Mouse (Mus musculus): Measurements from ENCODE around the gene Faf1. TPM values are rescaled to one million over a fixed set of nuclear protein-coding genes. Genes with fewer than 3 reads are reported as not detected.

The Faf1 gene
- polyA plus RNA-seq, 1 experiment from 2014 or later: 17.9 TPM

- WGBS: 87% methylated on average over 3 of the region's 3 CpGs
- Histone ChIP-seq H3K36me3 (ENCODE audit: insufficient read depth, low read length) (no peaks in the 10 kb centered on the region), H3K27ac (ENCODE audit: low read length) (no peak overlapping the region), H3K9ac (replicated peaks; ENCODE audit: low read depth) (no peak overlapping the region), H3K27me3 (replicated peaks; ENCODE audit: insufficient read depth, low read length) (no peaks in the 10 kb centered on the region), H3K4me2 (replicated peaks; ENCODE audit: low read depth, low read length) (no peak overlapping the region), H3K4me3 (ENCODE audit: low read depth, low read length) (no peak overlapping the region), H3K4me1 (ENCODE audit: insufficient read depth, low read depth, low read length) (no peaks in the 10 kb centered on the region), H3K9me3 (ENCODE audit: low read length) (no peaks in the 10 kb centered on the region)
- TF ChIP-seq EP300 (IDR thresholded peaks at IDR 0.05) (no peak), CTCF (IDR thresholded peaks at IDR 0.05) (no peak)
- DNase-seq (ENCODE audit: low spot score) (no peak), ATAC-seq (no peak)
Observed at GRCm38 (mm10) chr4:109949307-109949706, 272.9 kb downstream of the Faf1 start.

- TF ChIP-seq EP300 (IDR thresholded peaks at IDR 0.05) (no peak), CTCF (IDR thresholded peaks at IDR 0.05) (no peak)
- Histone ChIP-seq H3K9ac (replicated peaks; ENCODE audit: low read depth) (no peak overlapping the region), H3K4me2 (replicated peaks; ENCODE audit: low read depth, low read length) (no peak overlapping the region), H3K4me1 (ENCODE audit: insufficient read depth, low read depth, low read length) (no peaks in the 10 kb centered on the region), H3K27ac (ENCODE audit: low read length) (no peak overlapping the region), H3K4me3 (ENCODE audit: low read depth, low read length) (no peak overlapping the region), H3K9me3 (ENCODE audit: low read length) (no peaks in the 10 kb centered on the region), H3K36me3 (ENCODE audit: insufficient read depth, low read length) (no peaks in the 10 kb centered on the region), H3K27me3 (replicated peaks; ENCODE audit: insufficient read depth, low read length) (no peaks in the 10 kb centered on the region)
- WGBS: 93% methylated on average over 1 of the region's 1 CpGs
- no peak for DNase-seq (ENCODE audit: low spot score)
- ATAC-seq: no peak
Observed at GRCm38 (mm10) chr4:109953509-109953908, 277.1 kb downstream of the Faf1 start.

GRCm38 (mm10) chr4:109960201-109960935, 284.0 kb downstream of the Faf1 start:
- DNase-seq (ENCODE audit: low spot score) (no peak), ATAC-seq (no peak)
- H3K4me3 ChIP-seq (ENCODE audit: low read depth, low read length): no peak overlapping the region
- TF ChIP-seq EP300 (IDR thresholded peaks at IDR 0.05): no peak
- TF ChIP-seq CTCF (IDR thresholded peaks at IDR 0.05): no peak
- H3K36me3 ChIP-seq (ENCODE audit: insufficient read depth, low read length): no peaks in the 10 kb centered on the region
- H3K27me3 ChIP-seq (replicated peaks; ENCODE audit: insufficient read depth, low read length): no peaks in the 10 kb centered on the region
- H3K27ac ChIP-seq (ENCODE audit: low read length): no peak overlapping the region
- no peaks in the 10 kb centered on the region for H3K4me1 ChIP-seq (ENCODE audit: insufficient read depth, low read depth, low read length)
- WGBS: 66% methylated on average over 5 of the region's 5 CpGs
- H3K9ac ChIP-seq (replicated peaks; ENCODE audit: low read depth): no peak overlapping the region
- no peaks in the 10 kb centered on the region for H3K9me3 ChIP-seq (ENCODE audit: low read length)
- H3K4me2 ChIP-seq (replicated peaks; ENCODE audit: low read depth, low read length): no peak overlapping the region

- TF ChIP-seq EP300 (IDR thresholded peaks at IDR 0.05): no peak
- TF ChIP-seq CTCF (IDR thresholded peaks at IDR 0.05): no peak
Observed at GRCm38 (mm10) chr4:109963570-109964279, 287.3 kb downstream of the Faf1 start.

GRCm38 (mm10) chr4:109969561-109969960, 293.2 kb downstream of the Faf1 start:
- no peak for TF ChIP-seq EP300 (IDR thresholded peaks at IDR 0.05)
- TF ChIP-seq CTCF (IDR thresholded peaks at IDR 0.05): no peak
- H3K9me3 ChIP-seq (ENCODE audit: low read length): no peaks in the 10 kb centered on the region
- no peak overlapping the region for H3K27ac ChIP-seq (ENCODE audit: low read length)
- WGBS: 87% methylated on average over 5 of the region's 5 CpGs
- H3K4me3 ChIP-seq (ENCODE audit: low read depth, low read length): no peak overlapping the region
- H3K36me3 ChIP-seq (ENCODE audit: insufficient read depth, low read length): no peaks in the 10 kb centered on the region
- no peak for ATAC-seq
- H3K27me3 ChIP-seq (replicated peaks; ENCODE audit: insufficient read depth, low read length): peaks cover 21% of the 10 kb centered on the region; the same call in 1 of the 2 replicates
- no peaks in the 10 kb centered on the region for H3K4me1 ChIP-seq (ENCODE audit: insufficient read depth, low read depth, low read length)
- H3K9ac ChIP-seq (replicated peaks; ENCODE audit: low read depth): no peak overlapping the region
- no peak for DNase-seq (ENCODE audit: low spot score)
- H3K4me2 ChIP-seq (replicated peaks; ENCODE audit: low read depth, low read length): no peak overlapping the region

More at GRCm38 (mm10) chr4:109963570-109964279, 287.3 kb downstream of the Faf1 start:
- ATAC-seq (no peak), DNase-seq (ENCODE audit: low spot score) (no peak)
- Histone ChIP-seq H3K27me3 (replicated peaks; ENCODE audit: insufficient read depth, low read length) (no peaks in the 10 kb centered on the region), H3K4me1 (ENCODE audit: insufficient read depth, low read depth, low read length) (no peaks in the 10 kb centered on the region), H3K4me2 (replicated peaks; ENCODE audit: low read depth, low read length) (no peak overlapping the region), H3K36me3 (ENCODE audit: insufficient read depth, low read length) (no peaks in the 10 kb centered on the region), H3K9ac (replicated peaks; ENCODE audit: low read depth) (no peak overlapping the region), H3K27ac (ENCODE audit: low read length) (no peak overlapping the region), H3K9me3 (ENCODE audit: low read length) (no peaks in the 10 kb centered on the region), H3K4me3 (ENCODE audit: low read depth, low read length) (no peak overlapping the region)
- WGBS: 71% methylated on average over 5 of the region's 5 CpGs

- H3K4me1 ChIP-seq (ENCODE audit: insufficient read depth, low read depth, low read length): peaks cover 11% of the 10 kb centered on the region
- WGBS: 5% methylated on average over 20 of the region's 20 CpGs
- no peak overlapping the region for H3K9ac ChIP-seq (replicated peaks; ENCODE audit: low read depth)
- H3K9me3 ChIP-seq (ENCODE audit: low read length): no peaks in the 10 kb centered on the region; the same call in 1 of the 2 replicates
- no peak for TF ChIP-seq CTCF (IDR thresholded peaks at IDR 0.05)
- no peak for TF ChIP-seq EP300 (IDR thresholded peaks at IDR 0.05)
- H3K27me3 ChIP-seq (replicated peaks; ENCODE audit: insufficient read depth, low read length): peaks cover 64% of the 10 kb centered on the region
- DNase-seq (ENCODE audit: low spot score) (no peak), ATAC-seq (no peak)
- no peaks in the 10 kb centered on the region for H3K36me3 ChIP-seq (ENCODE audit: insufficient read depth, low read length)
- no peak overlapping the region for H3K4me2 ChIP-seq (replicated peaks; ENCODE audit: low read depth, low read length)
- H3K27ac ChIP-seq (ENCODE audit: low read length): no peak overlapping the region
- H3K4me3 ChIP-seq (ENCODE audit: low read depth, low read length): no peak overlapping the region
Observed at GRCm38 (mm10) chr4:109973991-109974654, 297.7 kb downstream of the Faf1 start.

All from lung, postnatal 0 days (tissue).